Mouse (Mus musculus) kidney, adult 9 months (tissue): ENCODE measurements around the gene Olfr901.
"Not testable (repeated sequence)": the region's sequence is repeated elsewhere in the genome, so short reads cannot be mapped to it uniquely, and the experiment has no call there.

Source experiments
- DNase-seq: peaks from one replicate; pipeline ENCODE4 v3.0.0; 2022

The Olfr901 gene

GRCm38 (mm10) chr9:38429155-38429554 lies at the start of gene Olfr901:
Gene Olfr901, plus strand, starts transcription at chr9:38429455.
- no peak for DNase-seq

- DNase-seq, result no peak
Observed at GRCm38 (mm10) chr9:38401398-38401797, 27.9 kb upstream of the Olfr901 start, which contains the start of gene Olfr147. Gene Olfr147, plus strand, starts transcription at chr9:38401698.

- not testable (repeated sequence) for DNase-seq
Observed at GRCm38 (mm10) chr9:38407502-38407901, 21.8 kb upstream of the Olfr901 start.

- DNase-seq, result not testable (repeated sequence)
Observed at GRCm38 (mm10) chr9:38413502-38413901, 15.8 kb upstream of the Olfr901 start.

- no peak for DNase-seq
Observed at GRCm38 (mm10) chr9:38423801-38424200, 5.5 kb upstream of the Olfr901 start.

- DNase-seq, result no peak
Observed at GRCm38 (mm10) chr9:38427026-38427425, 2.2 kb upstream of the Olfr901 start.

- DNase-seq, result no peak
Observed at GRCm38 (mm10) chr9:38447352-38447751, 18.1 kb downstream of the Olfr901 start, which contains the start of gene Olfr902. Gene Olfr902, plus strand, starts transcription at chr9:38447652.

- DNase-seq, result no peak
Observed at GRCm38 (mm10) chr9:38462844-38463243, 33.6 kb downstream of the Olfr901 start, which contains the start of gene Olfr904. Gene Olfr904, plus strand, starts transcription at chr9:38463144.

GRCm38 (mm10) chr9:38470807-38471206 lies 41.6 kb downstream of the Olfr901 start, which contains the start of gene Olfr905:
Gene Olfr905, plus strand, starts transcription at chr9:38471107.
- no peak for DNase-seq
